In genomic region chr3:127071471-127071870, GRCm38 (mm10) we compare ENCODE assay signal across 10 mouse cellular contexts.
DNase-seq lines count a peak whose midpoint lies in the region; ATAC-seq and TF ChIP-seq lines count a peak whose summit lies in the region.
"Had no signal": no experiment of that assay in that cellular context is flagged by ENCODE, and none has a peak within 500 bp of the region (broad histone marks: within the 10 kb centered on the region; RNA-seq: fewer than 3 reads in every experiment).

No protein-coding gene starts in this region.

- no peaks in the 10 kb centered on the region for H3K36me3 ChIP-seq in midbrain, embryonic 16.5 days (ENCODE audit: control insufficient read depth, insufficient read depth, low read length)
- H3K36me3 ChIP-seq: hindbrain, embryonic 10.5 days; liver, embryonic 15.5 days had no signal

- H3K27me3 ChIP-seq in midbrain, embryonic 16.5 days (ENCODE audit: control insufficient read depth, insufficient read depth, low read depth, low read length) = no peaks in the 10 kb centered on the region
- H3K27me3 ChIP-seq: liver, embryonic 15.5 days had no signal

- TF ChIP-seq CTCF in lung, adult 2 months (IDR thresholded peaks at IDR 0.05; ENCODE audit: insufficient read depth, low read length) = no peak

- H3K4me2 ChIP-seq in midbrain, embryonic 16.5 days (ENCODE audit: low read length) = no peak overlapping the region
- H3K4me2 ChIP-seq: liver, embryonic 15.5 days had no signal

- ATAC-seq in midbrain, embryonic 16.5 days = no peak
- no peak for ATAC-seq in activated CD4-positive, CD25-positive, alpha-beta regulatory T cell, adult 4 months

- H3K9me3 ChIP-seq in midbrain, embryonic 16.5 days (replicated peaks; ENCODE audit: control insufficient read depth, low read length, poor library complexity, severe bottlenecking) = no peaks in the 10 kb centered on the region
- H3K9me3 ChIP-seq: hindbrain, embryonic 10.5 days; liver, embryonic 15.5 days had no signal

- H3K4me3 ChIP-seq in lung, adult 2 months (replicated peaks; ENCODE audit: extremely low read depth, low read depth, low read length) = no peak overlapping the region
- H3K4me3 ChIP-seq in midbrain, embryonic 16.5 days (ENCODE audit: low read depth, low read length) = no peak overlapping the region
- H3K4me3 ChIP-seq: hindbrain, embryonic 10.5 days; liver, embryonic 15.5 days had no signal

- no peak overlapping the region for H3K27ac ChIP-seq in midbrain, embryonic 16.5 days (ENCODE audit: low read length)
- H3K27ac ChIP-seq: hindbrain, embryonic 10.5 days; liver, embryonic 15.5 days had no signal

- 39% methylated on average over 1 of the region's 1 CpGs for WGBS in lung, adult 2 months
- 67% methylated on average over 1 of the region's 1 CpGs for WGBS in midbrain, embryonic 16.5 days

- H3K9ac ChIP-seq in midbrain, embryonic 16.5 days (ENCODE audit: low read depth, low read length) = no peak overlapping the region
- H3K9ac ChIP-seq: liver, embryonic 15.5 days had no signal

- H3K4me1 ChIP-seq in lung, adult 2 months (ENCODE audit: control insufficient read depth, insufficient read depth, low read length) = no peaks in the 10 kb centered on the region
- H3K4me1 ChIP-seq in midbrain, embryonic 16.5 days (ENCODE audit: control insufficient read depth, insufficient read depth, low read length) = no peaks in the 10 kb centered on the region
- H3K4me1 ChIP-seq: hindbrain, embryonic 10.5 days; liver, embryonic 15.5 days had no signal

- no peak for TF ChIP-seq POLR2A in lung, adult 2 months (IDR thresholded peaks at IDR 0.05; ENCODE audit: borderline replicate concordance, extremely low read depth, low read depth, low read length)

- DNase-seq in lung, postnatal 10 days = peak; percentile 55
- DNase-seq in lung, adult 2 months = no peak
- peak; percentile 85 to 86 for DNase-seq in cerebellum, postnatal 14 days
- peak; percentile 25 to 71 for DNase-seq in layer of hippocampus, adult 18-20 months (ENCODE audit: low spot score in 2 of 2)
- DNase-seq in right cerebral cortex, postnatal 4 days = peak; percentile 76
- no peak for DNase-seq in liver

Comparison
In these comparisons a context has a peak if more than half of its experiments do, and no peak if none do; other contexts are left out.
1. DNase-seq: peak in lung, postnatal 10 days (single experiment), cerebellum, postnatal 14 days (2 of 2), layer of hippocampus, adult 18-20 months (2 of 2) and right cerebral cortex, postnatal 4 days (single experiment); none in lung, adult 2 months (single experiment) and liver (single experiment).